Mouse (Mus musculus) bone marrow macrophage, adult 2 months (primary cell): Measurements from ENCODE around the gene Neurl3.

Experiments used
- CTCF ChIP-seq: IDR thresholded peaks from 2 replicates; pipeline ENCODE4 v1.5.1; 2012; ENCODE audit warnings: low read depth, mild to moderate bottlenecking, low read length, moderate library complexity
- POLR2A ChIP-seq: IDR thresholded peaks from 2 replicates; pipeline ENCODE4 v1.6.1; 2012; ENCODE audit warnings: mild to moderate bottlenecking, low read depth, low read length, borderline replicate concordance

- TF ChIP-seq CTCF (no peak), POLR2A (no peak)
Measured at GRCm38 (mm10) chr1:36267595-36267994, 6.9 kb downstream of the Neurl3 start.
